Mouse (Mus musculus) embryonic facial prominence, embryonic 12.5 days (tissue): ENCODE data around the gene Zfp296. TPM values are rescaled to one million over a fixed set of nuclear protein-coding genes. Genes with fewer than 3 reads are reported as not detected.
A peak's percentile ranks its signal among the peaks of the same experiment; 100 is the strongest.
"Not testable (repeated sequence)": the region's sequence is repeated elsewhere in the genome, so short reads cannot be mapped to it uniquely, and the experiment has no call there.

Experiments
- ATAC-seq: fragments of 200-750 bp; cut with Nextera tagmentation; 2 replicates; pipeline ENCODE4 v1.8.0; 2017; ENCODE audit not compliant: insufficient number of reproducible peaks, insufficient read depth, low FRiP score, low TSS enrichment
- H3K27ac ChIP-seq: fragments of 300-500 bp; sonication (generic); 2 replicates; pipeline ENCODE4 v1.5.1; 2016; ENCODE audit warnings: mild to moderate bottlenecking
- H3K27me3 ChIP-seq: fragments of 300-500 bp; sonication (generic); 2 replicates; pipeline ENCODE4 v1.6.1; 2016; ENCODE audit warnings: mild to moderate bottlenecking, moderate library complexity
- H3K36me3 ChIP-seq: fragments of 300-500 bp; sonication (generic); 2 replicates; pipeline ENCODE4 v1.6.1; 2016; ENCODE audit warnings: mild to moderate bottlenecking
- H3K4me1 ChIP-seq: fragments of 300-500 bp; sonication (generic); 2 replicates; pipeline ENCODE4 v1.6.1; 2016
- H3K4me2 ChIP-seq: fragments of 300-500 bp; sonication (generic); replicated peaks from 2 replicates; pipeline ENCODE4 v1.6.1; 2016; ENCODE audit warnings: mild to moderate bottlenecking, moderate library complexity
- H3K4me3 ChIP-seq: fragments of 300-500 bp; sonication (generic); 2 replicates; pipeline ENCODE4 v1.5.1; 2016; ENCODE audit warnings: mild to moderate bottlenecking
- H3K9ac ChIP-seq: fragments of 300-500 bp; sonication (generic); 2 replicates; pipeline ENCODE4 v1.6.1; 2016; ENCODE audit warnings: mild to moderate bottlenecking, moderate library complexity
- H3K9me3 ChIP-seq: fragments of 300-500 bp; sonication (generic); 2 replicates; pipeline ENCODE4 v1.6.1; 2016; ENCODE audit warnings: mild to moderate bottlenecking, moderate library complexity
- WGBS: fragments of 180-500 bp; shearing (Covaris S2); methylation state at CpG from one replicate; pipeline ENCODE4 v1.1.7; 2016; 5-methylcytosine and 5-hydroxymethylcytosine counted together
- polyA plus RNA-seq: library from polyadenylated mRNA; unstranded; fragments of >200 nt; fragmentation: Nextera tagmentation; extraction: Ambion mirVana; gene quantifications from 2 replicates; pipeline ENCODE4 v1.2.1, GENCODE M21; 2016

The Zfp296 gene
- polyA plus RNA-seq, 1 experiment from 2014 or later = 0.17 TPM

GRCm38 (mm10) chr7:19586269-19586668, 9.2 kb downstream of the Zfp296 start:
- ATAC-seq = no peak
- Histone ChIP-seq H3K27ac (no peak overlapping the region), H3K4me1 (no peaks in the 10 kb centered on the region), H3K27me3 (no peaks in the 10 kb centered on the region), H3K36me3 (peaks cover 97% of the 10 kb centered on the region), H3K9me3 (no peaks in the 10 kb centered on the region), H3K4me2 (no peak overlapping the region), H3K4me3 (no peak overlapping the region), H3K9ac (no peak overlapping the region)
- 77% methylated on average over 46 of the region's 46 CpGs for WGBS

DNA sequence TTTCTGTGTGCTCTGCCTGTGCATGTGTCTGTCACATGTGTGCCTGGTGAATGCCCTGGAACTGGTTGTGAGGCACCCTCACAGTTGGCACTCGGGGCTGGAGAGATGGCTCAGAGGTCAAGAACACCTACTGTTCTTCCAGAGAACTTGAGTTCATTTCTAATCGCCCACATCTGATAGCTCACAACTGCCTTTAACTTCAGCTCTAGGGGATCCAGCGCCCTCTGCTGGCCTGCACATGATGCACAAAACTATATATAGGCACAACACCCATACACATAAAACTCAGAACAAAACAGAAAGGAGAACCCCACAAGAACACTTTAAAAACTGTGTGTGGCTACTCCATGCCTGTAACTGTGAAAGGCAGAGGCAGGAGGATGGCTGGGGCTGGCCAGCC, 12.1 kb downstream of the Zfp296 start:
- peaks cover 98% of the 10 kb centered on the region for H3K36me3 ChIP-seq
- H3K4me3 ChIP-seq = no peak overlapping the region
- 54% methylated on average over 3 of the region's 3 CpGs for WGBS
- no peak overlapping the region for H3K4me2 ChIP-seq
- no peaks in the 10 kb centered on the region for H3K9me3 ChIP-seq
- H3K27ac ChIP-seq = no peak overlapping the region
- H3K4me1 ChIP-seq = no peaks in the 10 kb centered on the region
- no peak overlapping the region for H3K9ac ChIP-seq
- no peak for ATAC-seq
- H3K27me3 ChIP-seq = no peaks in the 10 kb centered on the region

GRCm38 (mm10) chr7:19589917-19590316, 12.8 kb downstream of the Zfp296 start:
- H3K9ac ChIP-seq = no peak overlapping the region
- 54% methylated on average over 3 of the region's 3 CpGs for WGBS
- no peak for ATAC-seq

DNA sequence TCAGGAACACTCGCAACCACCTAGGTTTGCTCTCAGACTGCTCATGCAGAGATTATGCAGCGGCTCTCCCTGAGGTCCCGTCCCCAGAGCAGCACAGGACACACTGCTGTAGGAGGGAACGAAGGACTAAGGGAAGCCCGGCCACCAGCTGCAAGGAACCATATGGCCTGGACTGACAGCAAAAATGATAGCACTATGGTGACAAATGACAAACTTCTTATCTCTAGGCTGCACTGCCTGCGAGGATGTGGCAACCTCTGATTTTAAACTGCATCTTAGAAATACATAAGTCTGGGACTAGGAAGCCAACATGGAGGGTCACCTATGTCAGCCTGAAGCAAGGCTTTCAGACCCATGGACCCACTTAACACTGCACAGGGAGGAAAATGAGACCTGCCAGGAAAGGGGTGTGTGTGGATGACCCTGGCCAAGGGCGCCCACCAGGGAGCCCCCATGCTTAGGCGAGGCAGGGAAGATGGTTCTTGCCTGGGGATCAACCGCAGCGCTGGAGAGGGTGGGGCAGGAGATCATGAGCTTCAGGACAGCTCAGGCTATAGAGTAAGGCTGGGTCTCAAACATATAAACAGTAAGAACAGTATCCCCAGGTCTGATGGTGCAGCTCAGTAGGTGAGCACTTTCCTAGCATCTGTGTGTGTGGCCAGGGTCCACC, 16.1 kb downstream of the Zfp296 start:
- Histone ChIP-seq H3K27ac (no peak overlapping the region), H3K9ac (no peak overlapping the region), H3K4me2 (no peak overlapping the region), H3K4me3 (no peak overlapping the region), H3K27me3 (no peaks in the 10 kb centered on the region), H3K36me3 (peaks cover 89% of the 10 kb centered on the region), H3K9me3 (no peaks in the 10 kb centered on the region), H3K4me1 (no peaks in the 10 kb centered on the region)
- 92% methylated on average over 10 of the region's 10 CpGs for WGBS
- ATAC-seq = no peak

More at GRCm38 (mm10) chr7:19589917-19590316, 12.8 kb downstream of the Zfp296 start:
- Histone ChIP-seq H3K9me3 (no peaks in the 10 kb centered on the region), H3K4me1 (no peaks in the 10 kb centered on the region), H3K4me2 (no peak overlapping the region), H3K27ac (no peak overlapping the region), H3K27me3 (no peaks in the 10 kb centered on the region), H3K4me3 (no peak overlapping the region), H3K36me3 (peaks cover 97% of the 10 kb centered on the region)

DNA sequence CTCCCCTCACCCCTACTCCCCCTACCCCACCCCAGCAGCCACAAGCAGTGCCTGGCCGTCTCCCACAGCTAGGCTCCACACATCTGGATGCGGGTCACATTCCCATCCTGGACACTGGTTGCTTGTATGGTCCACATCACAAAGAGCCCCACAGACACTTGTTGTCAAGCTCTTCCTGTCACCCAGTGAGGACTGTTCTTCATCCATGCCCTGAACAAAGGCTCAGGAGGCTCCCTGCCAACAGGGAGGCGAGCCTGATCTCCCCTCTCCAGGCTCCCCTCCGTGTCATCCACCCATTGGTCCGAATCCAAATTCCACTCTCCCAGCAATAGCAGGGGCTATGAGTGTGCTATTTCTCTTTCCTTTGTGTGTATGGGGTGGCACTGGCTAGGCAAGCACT, 23.5 kb downstream of the Zfp296 start:
- ATAC-seq = no peak
- Histone ChIP-seq H3K4me3 (no peak overlapping the region), H3K4me2 (no peak overlapping the region), H3K27ac (no peak overlapping the region), H3K9ac (no peak overlapping the region), H3K9me3 (no peaks in the 10 kb centered on the region), H3K36me3 (peaks cover 54% of the 10 kb centered on the region), H3K4me1 (peaks cover 18% of the 10 kb centered on the region), H3K27me3 (no peaks in the 10 kb centered on the region)
- WGBS = 71% methylated on average over 5 of the region's 5 CpGs

GRCm38 (mm10) chr7:19603055-19603454, 26.0 kb downstream of the Zfp296 start:
- Histone ChIP-seq H3K4me3 (peak overlapping the region; percentile 99), H3K27me3 (no peaks in the 10 kb centered on the region), H3K27ac (no peak overlapping the region), H3K4me2 (peak overlapping the region; percentile 91), H3K9me3 (no peaks in the 10 kb centered on the region), H3K4me1 (peaks cover 18% of the 10 kb centered on the region), H3K36me3 (peaks cover 37% of the 10 kb centered on the region), H3K9ac (peak overlapping the region; percentile 97; the same call in 1 of the 2 replicates)
- 82% methylated on average over 12 of the region's 12 CpGs for WGBS
- ATAC-seq = no peak

GRCm38 (mm10) chr7:19603849-19604605, 26.9 kb downstream of the Zfp296 start, which contains the start of gene Clasrp:
Gene Clasrp (minus strand): TSS chr7:19604486.
- ATAC-seq = peak; percentile 90
- H3K27ac ChIP-seq = peak within 1 kb of the TSS; percentile 72
- no peaks in the 10 kb centered on the region for H3K27me3 ChIP-seq
- peaks cover 27% of the 10 kb centered on the region for H3K36me3 ChIP-seq
- peak within 1 kb of the TSS; percentile 99 for H3K4me3 ChIP-seq
- peak within 1 kb of the TSS; percentile 97 for H3K9ac ChIP-seq
- H3K4me1 ChIP-seq = peaks cover 18% of the 10 kb centered on the region
- WGBS = under 1% methylated on average over 57 of the region's 57 CpGs
- H3K4me2 ChIP-seq = peak within 1 kb of the TSS; percentile 91
- no peaks in the 10 kb centered on the region for H3K9me3 ChIP-seq

DNA sequence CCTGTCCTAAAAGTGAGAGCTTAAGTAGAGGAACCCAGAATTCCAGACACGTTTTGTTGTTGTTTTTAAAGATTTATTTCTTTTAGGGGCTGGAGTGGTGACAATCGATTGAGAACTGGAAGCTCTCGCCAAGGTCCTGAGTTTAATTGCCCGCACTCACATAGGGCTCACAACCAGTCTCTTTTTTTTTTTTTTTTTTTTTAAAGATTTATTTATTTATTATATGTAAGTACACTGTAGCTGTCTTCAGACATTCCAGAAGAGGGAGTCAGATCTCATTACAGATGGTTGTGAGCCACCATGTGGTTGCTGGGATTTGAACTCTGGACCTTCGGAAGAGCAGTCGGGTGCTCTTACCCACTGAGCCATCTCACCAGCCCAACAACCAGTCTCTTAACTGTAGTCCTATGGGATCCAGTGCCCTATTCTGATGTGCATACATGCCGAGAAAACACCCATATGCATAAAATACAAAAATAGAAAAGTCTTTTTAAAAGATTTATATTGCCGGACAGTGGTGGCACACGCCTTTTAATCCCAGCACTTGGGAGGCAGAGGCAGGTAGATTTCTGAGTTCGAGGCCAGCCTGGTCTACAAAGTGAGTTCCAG, 27.6 kb downstream of the Zfp296 start:
- WGBS = 59% methylated on average over 10 of the region's 10 CpGs
- ATAC-seq, H3K27ac ChIP-seq, H3K9me3 ChIP-seq, H3K27me3 ChIP-seq: not testable (repeated sequence)
- peak overlapping the region; percentile 99 for H3K4me3 ChIP-seq
- H3K36me3 ChIP-seq = peaks cover 21% of the 10 kb centered on the region
- peak overlapping the region; percentile 91 for H3K4me2 ChIP-seq
- H3K4me1 ChIP-seq = peaks cover 18% of the 10 kb centered on the region
- H3K9ac ChIP-seq = 0 out of 2 replicates have a peak overlapping the region, but pooled peaks have one; percentile 97

GRCm38 (mm10) chr7:19607291-19607690, 30.2 kb downstream of the Zfp296 start:
- Histone ChIP-seq H3K9me3 (no peaks in the 10 kb centered on the region), H3K27me3 (no peaks in the 10 kb centered on the region), H3K4me2 (no peak overlapping the region), H3K36me3 (no peaks in the 10 kb centered on the region), H3K4me1 (peaks cover 14% of the 10 kb centered on the region), H3K27ac (no peak overlapping the region), H3K9ac (no peak overlapping the region), H3K4me3 (no peak overlapping the region)
- 83% methylated on average over 5 of the region's 5 CpGs for WGBS
- no peak for ATAC-seq

- Histone ChIP-seq H3K27ac (no peak overlapping the region), H3K27me3 (no peaks in the 10 kb centered on the region), H3K4me3 (no peak overlapping the region), H3K9me3 (no peaks in the 10 kb centered on the region), H3K4me2 (no peak overlapping the region), H3K9ac (no peak overlapping the region), H3K36me3 (no peaks in the 10 kb centered on the region), H3K4me1 (no peaks in the 10 kb centered on the region)
- no peak for ATAC-seq
- 91% methylated on average over 12 of the region's 12 CpGs for WGBS
These were observed 32.7 kb downstream of the Zfp296 start for GRCm38 (mm10) chr7:19609641-19610332.

DNA sequence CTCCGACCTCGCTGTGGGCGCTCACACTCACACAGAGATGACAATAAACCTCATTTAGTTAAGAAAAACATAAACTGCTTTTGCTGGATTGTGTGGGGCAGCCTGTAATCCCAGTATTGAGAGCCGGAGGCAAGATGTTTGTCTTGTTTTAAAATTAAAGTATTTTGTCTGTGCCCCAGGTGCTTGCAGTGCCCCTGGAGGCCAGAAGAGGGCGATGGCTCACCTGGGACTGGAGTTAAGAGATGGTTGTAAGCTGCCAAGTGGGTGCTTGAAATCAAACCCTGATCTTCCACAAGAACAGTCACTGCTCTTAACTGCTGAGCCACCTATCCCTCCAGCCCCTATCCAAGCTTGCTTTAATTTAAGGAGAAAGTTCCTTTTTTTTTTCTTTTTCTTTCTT, 33.9 kb downstream of the Zfp296 start:
- WGBS = 78% methylated on average over 5 of the region's 5 CpGs
- Histone ChIP-seq H3K9me3 (no peaks in the 10 kb centered on the region), H3K4me3 (no peak overlapping the region), H3K27ac (no peak overlapping the region), H3K4me1 (no peaks in the 10 kb centered on the region), H3K27me3 (no peaks in the 10 kb centered on the region), H3K4me2 (no peak overlapping the region), H3K36me3 (no peaks in the 10 kb centered on the region), H3K9ac (no peak overlapping the region)
- no peak for ATAC-seq
